Mouse (Mus musculus): ENCODE data around the gene Nmnat1. TPM values are rescaled to one million over a fixed set of nuclear protein-coding genes. Genes with fewer than 3 reads are reported as not detected.
"Not testable (repeated sequence)": the region's sequence is repeated elsewhere in the genome, so short reads cannot be mapped to it uniquely, and the experiment has no call there.

Nmnat1 gene
- total RNA-seq, 1 experiment from 2014 or later: 17.9 TPM

DNA sequence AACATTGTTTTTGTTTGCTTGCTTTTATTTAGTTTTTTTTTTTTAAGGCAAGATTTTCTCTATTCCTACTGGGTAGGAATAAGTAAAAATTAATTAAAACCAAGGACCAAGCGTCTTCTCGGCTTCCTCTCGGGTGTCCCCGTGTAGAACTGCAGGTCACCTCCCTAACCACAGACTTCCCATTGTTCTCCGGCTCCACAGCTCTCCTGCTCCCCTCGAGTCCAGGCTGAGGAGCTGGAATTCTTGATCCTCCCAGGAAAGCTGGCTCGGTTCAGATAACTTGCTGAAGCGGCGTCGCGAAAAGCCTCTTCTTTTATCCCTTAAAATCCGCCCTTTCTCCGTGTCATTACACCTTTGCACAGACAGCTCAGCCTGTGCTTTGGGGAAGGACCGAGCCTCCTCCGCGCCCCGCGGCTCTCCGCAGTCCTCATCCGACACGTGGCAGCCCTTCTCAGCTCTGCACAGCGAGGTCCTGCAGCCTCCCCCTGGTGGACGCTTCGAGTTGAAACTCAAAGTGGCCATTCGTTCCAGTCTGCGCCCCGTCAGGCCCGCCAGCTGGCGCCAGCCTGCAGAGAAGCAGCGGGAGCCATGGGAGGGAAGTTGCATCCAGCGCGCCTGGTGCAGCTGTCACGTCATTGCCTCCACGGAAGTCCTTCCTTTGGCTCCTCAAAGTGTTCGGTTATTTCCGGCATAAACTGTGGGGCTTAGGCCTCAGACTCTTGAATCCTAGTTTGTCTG is 39.9 kb downstream of the Nmnat1 start:
- peak; percentile 95 for DNase-seq

DNA sequence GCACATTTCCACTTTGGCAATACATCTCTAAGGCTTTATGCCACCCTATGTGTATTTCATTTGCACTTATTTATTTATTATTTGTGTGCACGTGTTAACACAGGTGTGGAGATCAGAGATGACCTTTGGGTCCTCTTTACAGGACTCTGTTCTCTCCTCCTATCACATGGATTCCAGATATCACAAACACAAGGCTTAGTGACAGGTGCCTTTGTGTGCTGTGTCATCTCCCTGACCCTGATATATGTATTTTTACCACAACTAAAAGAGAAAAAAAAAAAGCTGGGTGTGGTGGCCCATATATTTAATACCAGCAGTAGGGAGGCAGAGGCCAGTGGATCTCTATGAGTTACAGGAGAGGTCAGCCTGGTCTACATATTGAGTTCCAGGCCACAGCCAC is 40.5 kb downstream of the Nmnat1 start:
- DNase-seq: no peak

DNA sequence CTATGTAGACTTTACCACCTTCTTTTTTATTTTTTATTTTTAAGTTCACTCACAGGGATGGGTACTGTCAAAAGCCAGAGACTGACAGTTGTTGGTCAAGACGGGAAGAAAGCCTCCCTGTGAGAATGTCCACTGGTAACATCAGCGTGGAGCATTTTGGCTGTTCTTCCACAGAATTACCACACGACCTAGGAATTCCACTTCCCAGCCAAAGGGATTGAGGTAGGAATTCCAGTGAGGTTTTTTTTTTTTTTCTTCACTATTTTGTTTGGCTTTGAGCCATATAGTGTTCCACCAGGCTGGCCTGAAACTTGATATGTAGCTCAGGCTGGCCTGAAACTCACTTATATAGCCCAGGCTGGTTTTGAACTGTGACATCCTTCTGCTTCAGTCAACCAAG is 42.6 kb downstream of the Nmnat1 start:
- no peak for DNase-seq

DNA sequence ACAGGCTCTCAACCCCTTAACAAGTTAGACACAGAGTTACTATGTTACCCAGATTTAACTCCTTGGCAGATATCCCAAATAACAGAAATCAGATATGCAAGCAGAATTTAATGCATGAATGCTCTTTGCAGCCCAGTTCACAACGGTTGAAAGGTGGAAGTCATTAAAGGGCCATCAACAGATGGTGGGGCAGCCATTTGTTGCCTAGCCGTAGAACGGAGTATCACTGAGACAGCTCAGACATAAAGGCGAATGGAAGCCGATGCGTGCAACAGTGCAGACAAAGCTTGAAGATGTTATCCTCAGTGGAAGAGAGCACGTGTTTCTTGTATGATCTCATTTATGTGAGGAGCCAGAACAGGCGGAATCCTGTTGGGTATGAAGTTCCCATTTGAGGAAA is 44.4 kb downstream of the Nmnat1 start:
- no peak for DNase-seq

DNA sequence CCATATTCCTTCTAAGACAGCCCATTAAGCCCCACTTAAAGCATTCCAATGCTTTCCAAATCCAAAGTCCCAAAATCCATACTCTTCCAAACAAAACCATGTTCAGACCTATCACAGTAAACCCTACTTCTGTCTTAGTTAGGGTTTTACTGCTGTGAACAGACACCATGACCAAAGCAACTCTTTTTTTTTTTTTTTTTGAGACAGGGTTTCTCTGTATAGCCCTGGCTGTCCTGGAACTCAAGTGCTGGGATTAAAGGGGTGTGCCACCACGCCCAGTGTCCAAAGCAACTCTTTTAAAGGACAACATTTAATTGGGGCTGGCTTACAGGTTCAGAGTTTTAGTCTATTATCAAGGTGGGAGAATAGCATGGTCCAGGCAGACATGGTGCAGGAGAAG is 53.1 kb downstream of the Nmnat1 start:
- not testable (repeated sequence) for DNase-seq

DNA sequence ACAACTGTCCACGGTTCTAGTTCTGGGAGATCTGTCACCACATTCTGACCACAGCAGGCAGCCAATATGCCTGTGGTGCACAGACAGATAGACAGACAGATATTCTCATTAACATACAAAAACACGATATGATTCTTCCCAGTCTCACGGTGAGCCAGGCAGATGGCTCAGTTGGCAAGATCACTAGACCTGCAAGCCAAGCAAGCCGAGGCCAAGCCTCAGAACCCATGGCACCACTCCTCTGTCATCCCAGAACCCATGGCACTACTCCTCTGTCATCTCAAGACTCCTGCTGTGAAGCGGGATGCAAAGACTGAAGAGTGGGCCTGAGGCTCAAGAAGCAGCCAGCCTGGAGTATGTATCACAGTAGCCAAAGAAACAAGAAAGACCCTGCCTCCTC is 55.4 kb downstream of the Nmnat1 start:
- DNase-seq: no peak

DNA sequence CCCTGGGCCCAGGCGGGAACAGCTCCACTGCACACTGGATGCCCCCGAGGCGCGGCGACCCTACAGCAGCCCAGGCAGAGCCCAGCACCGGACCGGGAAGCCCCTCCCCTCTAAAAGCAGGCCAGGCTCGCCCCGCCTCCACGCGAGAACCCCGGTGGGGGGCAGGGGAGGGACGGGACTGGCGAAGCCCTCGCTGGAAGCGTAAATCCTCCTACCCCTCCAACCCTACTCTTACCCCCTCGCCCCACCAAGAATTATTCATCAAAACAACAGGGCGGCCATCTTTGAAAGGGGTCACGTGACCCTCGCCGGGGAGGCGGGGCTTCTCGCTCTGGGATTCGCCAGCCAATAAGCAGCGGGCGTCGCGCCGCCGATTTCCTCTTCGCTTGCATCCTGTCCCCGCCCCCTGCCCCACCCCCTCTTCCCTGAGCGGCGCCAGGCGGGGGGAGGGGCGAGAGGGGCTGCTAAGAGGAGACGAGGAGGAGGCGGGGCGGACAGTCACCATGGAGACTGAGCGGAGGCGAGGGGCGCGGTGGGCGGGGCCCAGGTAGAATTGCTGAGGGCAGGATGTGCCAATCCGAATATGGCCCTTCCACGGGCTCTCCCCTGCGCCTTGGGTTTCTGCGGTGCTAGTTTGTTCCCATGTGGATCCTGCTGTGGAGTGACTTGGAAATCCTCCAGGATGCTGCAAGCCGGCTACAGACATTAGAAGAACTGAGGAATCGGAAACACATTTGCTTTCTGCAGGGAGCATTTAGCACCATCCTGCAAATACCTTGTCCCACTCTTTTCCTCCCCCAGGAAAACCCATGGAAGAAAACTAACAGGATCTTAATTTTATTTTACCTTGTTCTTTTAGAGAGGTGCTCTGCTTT is 58.4 kb downstream of the Nmnat1 start, which contains the start of gene Ube4b:
Gene Ube4b (minus strand): TSS at position 425 of the 875 bp plus-strand sequence.
- peak; percentile 98 for DNase-seq

DNA sequence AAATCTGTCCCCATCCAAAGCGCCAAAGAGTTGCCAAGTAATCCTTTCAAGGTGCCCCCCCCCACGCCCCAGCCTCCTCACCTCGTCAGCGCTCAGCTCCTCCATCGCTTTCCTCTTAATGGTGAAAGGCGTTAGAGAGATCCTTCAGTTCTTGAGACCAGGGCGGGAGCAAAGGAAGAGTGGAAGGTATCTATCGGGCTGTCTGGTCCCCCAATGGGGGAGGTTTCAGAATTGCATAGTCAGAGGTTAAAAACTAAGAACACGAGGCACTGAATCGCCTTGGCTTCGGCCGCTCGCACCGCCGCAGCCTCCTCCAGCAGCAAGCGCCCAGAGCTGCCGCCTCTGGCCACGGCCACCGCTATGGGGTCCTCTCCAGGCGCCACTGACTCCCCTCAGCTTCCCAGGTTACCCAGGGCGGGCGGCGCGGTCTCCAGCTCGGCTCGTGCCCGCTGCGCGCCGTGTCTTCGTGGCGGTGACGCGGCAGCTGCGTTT is 59.2 kb downstream of the Nmnat1 start:
- peak; percentile 59 for DNase-seq

DNA sequence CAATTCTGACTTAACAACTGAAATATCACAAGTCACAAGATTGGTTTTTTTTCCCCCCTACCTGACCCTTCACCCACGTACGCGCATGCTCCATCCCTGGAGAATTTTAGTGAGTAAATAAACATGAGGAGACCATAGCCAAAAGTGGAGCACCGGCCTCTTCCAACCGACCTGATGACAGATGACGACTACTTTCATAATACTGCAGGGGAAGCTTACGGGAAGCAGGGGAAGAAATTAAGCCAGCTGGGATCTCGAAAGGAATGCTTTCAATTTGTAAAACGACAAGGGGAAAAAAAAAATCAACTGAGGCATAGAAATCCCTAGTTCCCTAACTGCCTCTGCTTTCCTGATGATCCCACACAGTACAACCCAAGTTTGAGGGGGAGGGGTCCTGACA is 60.2 kb downstream of the Nmnat1 start:
- peak; percentile 51 for DNase-seq

DNA sequence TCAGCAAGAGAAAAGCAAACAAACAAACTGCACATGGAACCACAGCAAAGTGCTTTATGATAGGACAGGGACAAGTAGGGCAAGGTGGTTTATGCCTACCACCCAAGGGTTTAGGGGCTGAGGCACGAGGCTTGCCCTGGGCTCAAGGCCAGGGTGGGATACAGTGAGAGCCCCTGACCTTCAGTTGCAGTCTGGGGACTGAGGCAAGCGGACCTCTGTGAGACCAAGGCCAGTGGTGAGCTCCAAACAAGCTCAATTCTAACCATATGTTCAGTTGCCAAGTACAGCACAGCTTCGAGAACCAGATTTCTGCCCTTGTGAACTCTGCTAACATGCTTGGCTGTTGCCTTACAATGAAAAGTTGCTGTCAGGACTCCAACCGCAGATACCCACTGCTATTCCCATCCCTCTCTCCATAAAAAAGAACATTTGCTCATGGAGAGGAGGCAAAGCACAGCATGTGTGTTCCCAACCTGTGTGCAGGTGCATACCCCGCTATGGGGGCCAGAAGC is 67.1 kb downstream of the Nmnat1 start:
- peak; percentile 25 for DNase-seq

Other genes with a start within 250 kb of the Nmnat1 start
- 132 TPM in 2 replicates for gene Kif1b, start 177.5 kb downstream of the Nmnat1 start, total RNA-seq (2021)
- gene Ube4b, start 58.5 kb downstream of the Nmnat1 start, total RNA-seq (2021): 63.8 and 78.6 TPM in 2 replicates
- gene Rbp7, start 30.2 kb downstream of the Nmnat1 start, total RNA-seq (2021): 103 and 104 TPM in 2 replicates
- gene Tmem274, start 7.8 kb downstream of the Nmnat1 start, total RNA-seq (2021): not detected in 2 replicates
- 32.5 and 35.6 TPM in 2 replicates for gene Lzic, start within 50 bp of the Nmnat1 start, total RNA-seq (2021)
- 31.8 and 34.5 TPM in 2 replicates for gene Ctnnbip1, start 33.0 kb upstream of the Nmnat1 start, total RNA-seq (2021)
- 69.1 and 76.7 TPM in 2 replicates for gene Clstn1, start 101.3 kb upstream of the Nmnat1 start, total RNA-seq (2021)
- 4.4 and 19.1 TPM in 2 replicates for gene Pik3cd, start 217.4 kb upstream of the Nmnat1 start, total RNA-seq (2021)

Data from adrenal gland, postnatal 14 days (tissue).